Mouse (Mus musculus): ENCODE data around the gene Rab11fip4.

GRCm38 (mm10) chr11:79615871-79616270 is 24.9 kb downstream of the Rab11fip4 start:
- TF ChIP-seq GATA1 (IDR thresholded peaks at IDR 0.05; ENCODE audit: low read length) (no peak), TAL1 (IDR thresholded peaks at IDR 0.05; ENCODE audit: low read length) (no peak)
